Mouse (Mus musculus) layer of hippocampus, adult 8-10 months (tissue): Measurements from ENCODE around the gene Orai1. TPM values are rescaled to one million over a fixed set of nuclear protein-coding genes. Genes with fewer than 3 reads are reported as not detected.

Experiments used
- DNase-seq, 2 experiments: peaks; one replicate each; pipeline ENCODE4 v3.0.0; 2022; ENCODE audit warnings: low spot score in 2 of 2
- total RNA-seq, 4 experiments: library from RNA; stranded (reverse); gene quantifications; 2 replicates each; pipeline ENCODE4 v1.2.4; 2022

The Orai1 gene
- total RNA-seq, 4 experiments from 2014 or later, result 9.4 to 16.0 (median 14.1) TPM

- DNase-seq, result no peak
These were observed 52.6 kb downstream of the Orai1 start for GRCm38 (mm10) chr5:123067395-123067995.

DNA sequence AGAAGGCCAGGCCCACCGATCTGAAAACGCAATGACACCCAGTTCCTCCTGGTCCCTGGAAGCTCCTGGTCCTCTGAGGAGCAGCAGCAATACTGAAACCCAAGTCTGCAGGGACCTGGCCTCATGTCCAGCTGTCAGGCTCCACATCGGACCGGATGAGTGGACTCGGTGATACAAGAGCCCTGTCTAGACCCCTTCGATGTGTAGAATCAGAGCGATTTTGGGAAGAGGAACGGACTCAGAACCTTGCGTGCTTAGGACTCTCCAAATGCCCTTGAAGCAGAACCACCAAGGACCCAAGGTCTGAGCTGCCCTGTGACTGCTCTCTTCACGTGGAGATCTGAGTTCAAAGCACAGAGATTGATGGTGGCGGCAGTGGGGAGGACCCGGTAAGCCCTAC is 53.2 kb downstream of the Orai1 start, which contains the start of gene Tmem120b:
TSS of gene Tmem120b (plus strand) at position 301 of the 400 bp plus-strand sequence.
- DNase-seq, result no peak

DNA sequence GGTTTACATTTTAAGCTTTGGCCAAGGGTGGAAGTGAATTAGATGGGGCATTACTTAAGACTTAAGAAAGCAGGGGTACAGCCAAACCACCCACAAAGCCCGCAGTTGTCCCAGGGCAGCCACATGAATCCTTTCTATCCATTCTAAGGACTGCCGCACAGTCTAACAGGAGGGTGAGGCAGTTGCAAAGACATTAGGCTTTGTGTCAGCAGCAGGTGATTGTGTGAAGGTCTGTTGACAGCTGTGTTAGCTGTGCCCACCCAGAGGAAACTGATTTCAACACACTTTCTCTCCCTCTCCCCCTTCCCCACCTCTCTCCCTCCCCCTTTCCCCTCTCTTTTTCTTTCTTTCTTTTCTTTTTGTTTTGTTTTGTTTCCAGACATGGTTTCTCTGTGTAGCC is 53.8 kb downstream of the Orai1 start:
- DNase-seq, result no peak

GRCm38 (mm10) chr5:123075576-123076418 is 60.9 kb downstream of the Orai1 start:
- DNase-seq, result peak; percentile 79 to 91

GRCm38 (mm10) chr5:123076419-123077281 is 61.8 kb downstream of the Orai1 start:
- no peak for DNase-seq

GRCm38 (mm10) chr5:123079568-123079967 is 64.7 kb downstream of the Orai1 start:
- DNase-seq, result no peak

DNA sequence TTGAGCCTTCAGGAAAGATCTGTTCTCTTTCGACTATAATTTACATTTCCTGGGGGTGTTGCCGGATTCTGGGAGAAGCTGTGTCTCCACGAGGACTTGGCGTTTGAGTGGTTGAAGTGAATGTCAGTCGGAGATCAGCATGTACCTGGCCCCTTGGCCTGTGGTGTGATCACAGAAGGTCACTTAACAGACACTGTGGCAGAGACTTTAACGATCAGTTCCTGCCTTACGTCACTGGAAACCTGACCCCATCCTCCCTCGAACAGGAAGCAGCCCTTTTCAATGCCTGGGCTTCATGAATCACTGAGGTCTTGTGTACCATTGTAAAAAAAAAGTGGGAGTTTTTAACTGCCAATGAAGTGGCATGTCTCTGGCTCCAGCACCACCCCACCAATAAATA is 65.2 kb downstream of the Orai1 start:
- DNase-seq, result no peak

Other genes with a start within 250 kb of the Orai1 start
- gene Camkk2, start 235.7 kb upstream of the Orai1 start, total RNA-seq, result 10 to 100 TPM; 87.3 to 96.2 (median 93.0) TPM
- 100 to 1,000 TPM; 192 to 236 (median 203) TPM for gene Anapc5, start 193.7 kb upstream of the Orai1 start, total RNA-seq
- gene Rnf34, start 165.0 kb upstream of the Orai1 start, total RNA-seq, result 10 to 100 TPM; 49.7 to 59.8 (median 56.6) TPM
- gene Kdm2b, start 25.3 kb upstream of the Orai1 start, total RNA-seq, result 10 to 100 TPM; 29.1 to 40.3 (median 34.6) TPM
- not detected for gene Morn3, start 31.9 kb downstream of the Orai1 start, total RNA-seq
- 10 to 100 TPM; 15.4 to 22.0 (median 18.7) TPM for gene Tmem120b, start 53.3 kb downstream of the Orai1 start, total RNA-seq
- gene Rhof, start 117.6 kb downstream of the Orai1 start, total RNA-seq, result 10 to 100 TPM; 42.0 to 46.6 (median 45.3) TPM
- gene Setd1b, start 127.1 kb downstream of the Orai1 start, total RNA-seq, result 10 to 100 TPM; 33.1 to 37.9 (median 35.0) TPM
- 10 to 100 TPM; 26.2 to 34.3 (median 27.4) TPM for gene Psmd9, start 154.3 kb downstream of the Orai1 start, total RNA-seq
- not detected for gene Hpd, start 167.7 kb downstream of the Orai1 start, total RNA-seq
- gene Wdr66, start 237.0 kb downstream of the Orai1 start, total RNA-seq, result 1 to 10 TPM; 3.5 to 5.9 (median 5.2) TPM